Mouse (Mus musculus) thymus, postnatal 25 days (tissue): ENCODE measurements at regions not wholly inside any gene's neighbourhood (a gene's known extent, or its start where the extent isn't known, plus 50 kb on each side); places are given as distances from the start of the nearest gene placed in this dataset.

ENCODE experiments used
- DNase-seq: peaks from one replicate; pipeline ENCODE4 v3.0.0; 2022

- no peak for DNase-seq
Observed at GRCm38 (mm10) chr8:36304809-36305208, 539.2 kb downstream of the Gm19410 start.

DNA sequence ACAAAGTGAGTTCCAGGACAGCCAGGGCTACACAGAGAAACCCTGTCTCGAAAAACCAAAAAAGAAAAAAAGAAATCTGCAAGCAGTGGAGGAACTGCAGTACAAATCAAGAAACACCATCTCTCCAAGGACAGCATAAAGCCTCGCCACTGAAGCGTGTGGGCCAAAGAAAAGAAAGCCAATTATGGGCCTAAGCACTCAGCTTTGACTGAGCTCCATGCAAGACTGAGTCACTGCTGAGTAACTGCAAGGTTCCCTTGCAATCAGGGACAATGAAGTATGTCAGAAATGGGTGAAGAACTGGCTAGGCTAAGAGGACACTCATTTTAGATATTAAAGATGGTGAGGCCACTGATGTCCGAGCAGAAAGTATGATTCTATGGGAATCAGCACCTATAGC, 540.7 kb downstream of the Gm19410 start:
- DNase-seq, result no peak

DNA sequence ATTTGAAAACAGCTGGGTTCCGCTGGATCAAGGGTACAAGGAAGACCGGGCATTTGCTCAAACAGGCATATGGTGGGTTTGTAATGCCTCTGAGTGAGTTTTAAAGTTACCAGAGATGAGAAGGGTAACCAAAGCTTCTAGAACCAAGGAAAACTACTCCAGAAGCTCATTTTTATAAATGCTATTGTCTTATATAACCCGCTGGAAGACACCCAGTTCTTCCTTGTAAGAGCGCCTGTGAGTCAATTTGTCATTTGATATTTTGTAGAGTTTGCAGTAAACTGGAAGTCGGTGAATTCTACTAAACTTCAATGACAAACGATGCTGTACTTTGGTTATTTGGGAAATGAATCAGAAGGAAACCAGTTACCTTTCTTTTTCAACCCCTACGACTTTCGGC, 541.9 kb downstream of the Gm19410 start:
- DNase-seq, result no peak

GRCm38 (mm10) chr8:36308056-36308455, 542.5 kb downstream of the Gm19410 start:
- DNase-seq, result no peak

- no peak for DNase-seq
Observed at GRCm38 (mm10) chr8:36309326-36309725, 543.7 kb downstream of the Gm19410 start.

DNA sequence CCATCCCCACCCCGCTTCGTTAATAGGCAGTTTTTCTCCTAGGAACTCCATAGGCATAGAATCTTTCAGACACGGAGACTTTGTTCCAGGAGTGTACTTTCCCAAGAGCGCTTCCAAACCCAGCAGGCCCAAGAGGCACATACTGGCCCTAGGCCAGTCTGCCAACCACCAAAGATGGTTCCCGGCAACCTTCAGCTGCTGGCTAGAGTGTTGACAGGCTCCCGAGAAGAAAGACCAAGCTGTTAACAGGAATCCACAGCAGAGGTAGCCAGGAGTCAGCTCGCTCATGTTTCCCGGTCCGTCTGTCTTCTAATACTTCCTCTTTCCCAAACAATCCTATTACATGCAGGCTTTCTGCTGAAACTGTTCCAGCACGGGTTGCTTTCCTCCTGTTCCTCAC, 544.4 kb downstream of the Gm19410 start:
- no peak for DNase-seq

- no peak for DNase-seq
Observed at GRCm38 (mm10) chr8:36311734-36312133, 546.1 kb downstream of the Gm19410 start.

- no peak for DNase-seq
Observed at GRCm38 (mm10) chr8:36312963-36313362, 547.4 kb downstream of the Gm19410 start.

- DNase-seq, result no peak
Observed at GRCm38 (mm10) chr8:36318396-36318795, 552.8 kb downstream of the Gm19410 start.

DNA sequence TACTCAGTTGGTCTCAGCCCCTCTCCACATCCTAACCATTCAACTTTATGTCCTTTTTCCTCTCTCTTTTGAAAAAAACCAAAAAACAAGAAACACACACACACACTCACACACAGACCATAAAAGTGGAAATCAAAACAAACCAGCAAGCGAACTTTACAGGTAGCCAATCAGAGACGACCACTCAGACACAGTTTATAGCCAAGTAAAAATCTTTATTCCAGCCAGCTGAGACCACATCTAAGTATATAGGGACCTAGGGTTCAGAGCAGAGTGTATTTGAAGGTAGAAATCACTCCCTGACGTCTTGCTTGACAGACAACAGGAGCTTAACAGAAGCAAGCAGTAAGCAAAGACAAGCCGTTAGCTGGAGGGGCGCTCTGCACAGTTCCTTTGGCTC, 553.3 kb downstream of the Gm19410 start:
- peak; percentile 18 for DNase-seq

GRCm38 (mm10) chr8:36319314-36319959, 553.8 kb downstream of the Gm19410 start:
- DNase-seq, result peak; percentile 8

DNA sequence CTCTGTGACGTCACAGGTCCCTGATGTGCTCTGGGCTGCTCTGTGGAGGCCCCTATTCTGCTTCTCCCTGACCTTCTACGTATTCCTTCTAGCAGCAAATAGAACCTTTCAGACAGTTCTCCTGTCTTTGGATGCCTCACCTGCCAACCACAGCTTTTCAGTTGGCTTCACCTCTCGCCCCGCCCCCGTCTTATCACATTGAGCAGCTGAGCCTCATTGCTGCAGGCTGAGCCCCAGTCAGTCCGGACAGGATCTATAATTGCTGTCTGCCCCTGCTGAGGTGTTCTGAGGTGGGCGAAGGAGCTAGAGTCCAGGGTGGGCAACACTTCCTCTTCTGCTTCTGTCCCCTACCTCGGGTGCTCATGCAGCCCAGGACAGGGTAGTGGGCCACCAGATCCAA, 556.5 kb downstream of the Gm19410 start:
- peak; percentile 12 for DNase-seq

DNA sequence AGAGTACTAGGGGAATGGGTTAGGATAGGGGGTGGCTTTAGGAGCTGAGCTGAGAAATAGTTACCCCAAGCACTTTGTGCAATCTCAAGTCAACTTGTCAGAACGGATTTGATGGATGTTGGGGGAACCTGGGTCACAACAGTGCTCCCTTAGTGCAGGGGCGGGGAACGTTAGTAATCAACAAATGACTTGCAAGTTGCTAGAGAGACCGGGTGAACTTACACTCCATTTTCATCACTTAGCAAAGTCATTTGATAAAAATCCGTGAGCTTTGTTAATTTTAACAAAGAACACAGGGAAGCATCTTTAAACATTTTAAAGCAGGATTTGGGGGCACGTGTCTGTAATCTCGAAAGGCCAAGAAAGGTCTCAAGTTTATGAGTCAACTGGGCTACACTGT, 557.0 kb downstream of the Gm19410 start:
- no peak for DNase-seq

DNA sequence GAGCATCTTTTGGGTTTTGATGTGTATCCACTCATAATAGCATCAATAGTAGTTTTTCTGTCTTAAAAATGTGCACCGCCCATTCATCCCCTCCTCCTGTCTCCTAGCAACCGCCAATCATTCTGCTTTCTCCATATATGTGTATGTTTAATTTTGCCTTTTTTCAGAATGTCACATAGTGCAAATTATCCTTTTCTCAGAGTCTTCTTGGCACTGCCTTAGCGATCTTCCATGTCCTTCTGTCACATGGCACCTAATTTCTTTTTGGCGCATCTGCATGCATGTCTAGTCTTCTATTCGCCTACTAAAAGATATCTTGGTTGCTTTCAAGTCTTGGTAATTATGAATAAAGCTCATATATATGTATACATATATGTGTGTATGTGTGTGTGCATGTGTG, 573.0 kb downstream of the Gm19410 start:
- no peak for DNase-seq

DNA sequence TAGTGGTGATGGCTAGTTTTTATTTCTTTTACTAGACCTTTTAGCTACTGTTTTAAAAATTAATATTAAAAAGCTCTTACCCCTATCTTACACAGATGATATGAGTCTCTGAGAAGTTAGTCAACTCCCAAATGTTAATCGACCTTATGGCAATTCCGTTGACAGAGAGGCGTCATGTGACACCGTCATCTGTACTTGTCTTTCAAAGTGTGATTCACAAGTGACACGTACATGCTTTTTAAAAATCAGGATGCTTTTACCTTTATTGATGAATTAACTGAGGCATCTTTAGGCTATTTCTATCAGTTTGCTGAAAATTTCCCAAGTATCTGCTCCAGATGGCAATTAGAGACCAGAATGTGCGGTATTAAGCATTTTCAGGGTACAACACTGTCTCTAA, 573.9 kb downstream of the Gm19410 start:
- DNase-seq, result no peak

- no peak for DNase-seq
Observed at GRCm38 (mm10) chr8:36340454-36340853, 574.9 kb downstream of the Gm19410 start.

- no peak for DNase-seq
Observed at GRCm38 (mm10) chr8:36341965-36342364, 576.4 kb downstream of the Gm19410 start.

- DNase-seq, result no peak
Observed at GRCm38 (mm10) chr8:36342650-36343049, 577.1 kb downstream of the Gm19410 start.

DNA sequence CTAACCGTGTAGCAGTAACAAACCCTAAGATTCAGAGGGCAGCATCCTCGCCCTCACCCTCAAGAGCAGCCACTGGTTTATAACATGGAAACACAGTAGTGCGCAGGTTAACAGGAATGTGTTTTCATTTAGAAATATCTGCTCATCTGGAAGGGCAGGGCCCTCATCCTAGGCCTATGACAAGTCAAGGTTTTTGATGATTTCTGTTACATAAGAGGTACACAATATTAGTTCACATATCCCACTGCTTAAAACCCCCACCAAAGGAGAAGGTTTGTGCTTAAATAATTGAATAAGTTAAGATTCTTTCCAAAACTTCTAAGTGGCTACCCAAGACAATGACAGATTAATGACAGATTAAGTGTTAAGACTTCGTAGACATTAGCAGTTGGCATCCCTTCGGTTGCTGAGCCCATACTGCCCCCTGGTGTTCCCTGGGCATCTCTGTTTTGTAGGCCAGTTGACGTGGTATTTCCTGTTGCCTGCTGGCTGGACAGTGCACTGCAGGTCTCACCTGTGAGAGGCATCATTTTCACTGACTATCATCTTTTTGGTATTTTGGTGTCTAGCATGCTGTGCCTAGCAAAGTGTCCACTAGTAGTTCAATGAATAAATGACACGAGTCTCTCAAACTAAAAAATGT, 581.2 kb downstream of the Gm19410 start:
- DNase-seq, result peak; percentile 89

DNA sequence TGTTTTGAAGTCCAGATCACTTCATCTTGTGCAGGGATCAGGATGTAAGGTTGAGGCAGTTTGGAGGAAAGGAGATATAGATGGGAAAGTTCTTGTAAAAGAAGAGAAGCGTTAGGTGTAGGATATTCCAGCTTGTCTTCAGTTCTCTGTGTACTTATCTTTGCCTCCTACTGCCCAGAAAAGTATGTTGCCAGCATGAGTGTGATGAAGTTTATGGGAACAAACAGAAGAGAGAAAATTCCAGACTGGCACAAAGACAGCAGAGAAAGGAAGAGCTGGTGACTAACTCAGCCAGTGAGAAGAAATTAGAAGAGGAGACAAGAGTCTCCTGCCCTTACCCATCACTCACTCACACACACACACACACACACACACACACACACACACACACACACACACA, 582.5 kb downstream of the Gm19410 start:
- no peak for DNase-seq

DNA sequence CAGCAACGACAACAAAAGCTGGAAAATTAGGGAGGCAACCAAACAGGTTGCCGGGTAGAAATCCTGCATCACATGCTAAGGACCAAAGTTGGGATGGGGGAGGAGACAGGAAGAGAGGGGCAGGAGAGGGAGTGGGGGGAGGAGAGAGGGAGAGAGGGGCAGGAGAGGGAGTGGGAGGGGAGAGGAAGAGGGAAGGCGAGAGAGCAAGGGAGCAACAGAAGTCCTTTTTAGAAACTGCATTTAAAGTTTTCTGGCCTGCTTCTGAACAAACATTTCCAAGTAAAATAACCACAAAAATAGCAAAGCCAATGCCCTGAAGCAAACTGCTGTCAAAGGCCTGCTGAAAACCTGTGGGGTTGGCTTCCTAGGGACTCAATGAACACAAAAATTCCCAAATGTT, 589.3 kb downstream of the Gm19410 start:
- no peak for DNase-seq

DNA sequence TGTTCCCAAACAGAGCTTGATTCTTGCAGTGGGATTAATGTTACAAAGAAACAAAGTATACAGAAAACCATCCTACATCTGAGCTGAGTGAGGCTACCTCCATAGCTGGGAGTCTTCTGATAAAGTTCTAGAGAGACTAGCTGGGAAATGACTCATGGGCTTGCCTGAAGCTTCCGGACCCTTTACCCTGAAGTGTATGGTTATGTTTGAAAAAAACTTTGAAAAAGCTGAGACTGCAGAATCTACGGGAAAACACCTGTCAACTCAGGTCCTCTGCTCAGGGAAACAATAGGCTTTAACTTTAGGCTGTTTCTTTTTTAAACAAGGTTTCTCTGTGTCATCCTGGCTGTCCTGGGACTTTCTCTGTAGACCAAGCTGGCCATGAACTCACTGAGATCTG, 593.4 kb downstream of the Gm19410 start:
- DNase-seq, result no peak

DNA sequence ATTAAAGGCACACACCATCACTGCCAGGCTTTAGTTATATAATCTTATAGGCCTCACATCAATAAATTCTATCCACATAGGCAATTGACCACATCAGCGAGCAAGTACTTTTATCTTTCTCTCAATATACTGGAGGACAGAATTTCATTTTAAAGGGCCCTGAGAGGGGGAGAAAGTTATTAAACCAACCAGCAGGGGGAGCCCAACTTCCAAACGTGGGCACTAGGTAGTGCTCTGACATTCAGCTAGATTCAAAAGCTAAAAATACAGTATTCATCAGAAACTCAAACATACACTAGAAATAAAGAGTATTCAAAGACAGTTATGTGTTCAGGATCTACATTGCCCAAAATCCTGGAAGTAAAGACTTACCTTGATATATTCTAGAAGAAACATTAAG, 595.7 kb downstream of the Gm19410 start:
- DNase-seq, result peak; percentile 51

DNA sequence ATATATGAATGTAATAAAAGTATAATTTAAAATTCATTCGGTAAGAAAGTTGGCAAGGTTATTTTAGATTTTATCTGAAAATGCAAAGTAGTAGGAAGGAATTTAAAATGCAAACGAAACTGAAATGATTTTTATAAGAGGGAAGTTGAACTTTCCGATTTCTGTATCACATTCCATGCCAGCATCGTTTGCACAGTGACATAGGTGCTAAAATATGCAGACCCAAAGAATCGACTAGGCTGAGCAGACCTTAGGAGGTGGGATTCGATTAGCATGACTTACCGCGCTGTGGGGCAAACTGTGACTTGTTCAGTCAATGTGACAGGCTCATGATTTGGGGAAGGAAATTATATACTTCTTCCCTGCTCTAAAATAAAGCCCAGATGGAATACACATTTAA, 596.2 kb downstream of the Gm19410 start:
- no peak for DNase-seq

- no peak for DNase-seq
Observed at GRCm38 (mm10) chr8:36363291-36363690, 597.7 kb downstream of the Gm19410 start.
